Mouse (Mus musculus): ENCODE results near the gene Sval1. TPM values are rescaled to one million over a fixed set of nuclear protein-coding genes. Genes with fewer than 3 reads are reported as not detected.

Sval1 gene
- total and polyA plus RNA-seq, 3 experiments = not detected

DNA sequence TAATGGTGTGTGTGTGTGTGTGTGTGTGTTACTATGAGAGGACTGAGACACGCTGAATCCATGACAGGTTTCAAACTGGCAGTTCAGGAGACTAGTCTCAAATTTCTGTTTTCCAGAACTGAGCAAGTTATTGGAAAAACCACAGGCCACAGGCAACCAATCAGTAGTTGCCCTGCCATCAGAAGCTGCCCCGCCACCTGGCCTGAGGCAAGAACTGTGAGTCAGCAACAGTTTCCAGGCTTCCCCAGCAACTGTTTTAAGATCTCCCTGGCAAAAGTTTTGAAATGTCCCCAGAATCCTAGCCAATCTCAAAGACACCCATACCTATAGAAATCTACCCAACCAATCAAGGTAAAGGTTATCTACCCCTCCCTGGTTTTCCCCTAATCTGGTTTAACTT is 36.5 kb upstream of the Sval1 start:
- TF ChIP-seq SIN3A (IDR thresholded peaks at IDR 0.05; ENCODE audit: low read length) (no peak), USF1 (IDR thresholded peaks at IDR 0.05; ENCODE audit: low read depth, low read length) (no peak), POLR2A (IDR thresholded peaks at IDR 0.05; ENCODE audit: low read depth, low read length) (no peak), CTCF (conservative IDR thresholded peaks at IDR 0.05 in 1 of 2, IDR thresholded peaks at IDR 0.05 in 1 of 2; ENCODE audit: low read depth in 2 of 2, low read length in 2 of 2) (no peak), HCFC1 (IDR thresholded peaks at IDR 0.05; ENCODE audit: low read depth, low read length) (no peak), MEF2A (IDR thresholded peaks at IDR 0.05; ENCODE audit: borderline replicate concordance, low read depth, low read length) (no peak), ETS1 (conservative IDR thresholded peaks at IDR 0.05; ENCODE audit: low read depth, low read length) (no peak), TBP (conservative IDR thresholded peaks at IDR 0.05; ENCODE audit: low read depth, low read length) (no peak), MAX (IDR thresholded peaks at IDR 0.05; ENCODE audit: low read length) (no peak), UBTF (IDR thresholded peaks at IDR 0.05; ENCODE audit: low read depth, low read length) (no peak), IRF4 (IDR thresholded peaks at IDR 0.05; ENCODE audit: low read depth, low read length) (no peak), MXI1 (IDR thresholded peaks at IDR 0.05; ENCODE audit: low read depth, low read length) (no peak), CHD2 (IDR thresholded peaks at IDR 0.05; ENCODE audit: low read length) (no peak)
- H3K4me2 ChIP-seq (ENCODE audit: insufficient read depth, low read depth, poor library complexity, severe bottlenecking) = no peak overlapping the region
- DNase-seq (ENCODE audit: extremely low read depth) = peak; percentile 39
- H3K79me2 ChIP-seq (replicated peaks; ENCODE audit: control insufficient read depth, extremely low read depth, insufficient read depth, poor library complexity, severe bottlenecking) = no peaks in the 10 kb centered on the region
- in situ Hi-C loops (cut with MboI; ENCODE audit: low pct_ligation_motif_present, low pct_unique_long_range_greater_than_20kb, low sequenced_read_pairs) = no loop called here
- H3K9ac ChIP-seq (ENCODE audit: insufficient read depth, low read depth) = no peak overlapping the region
- H3K4me1 ChIP-seq (ENCODE audit: control insufficient read depth in 1 of 2, insufficient read depth in 2 of 2) = peaks cover 0 to 23% of the 10 kb centered on the region in 2 experiments; a peak in 2 of 4 replicates
- no peak overlapping the region for H3K27ac ChIP-seq (ENCODE audit: insufficient read depth, low read depth)
- no peak overlapping the region for H3K4me3 ChIP-seq (replicated peaks in 1 of 3; ENCODE audit: low read depth in 2 of 3, low read length in 2 of 3, poor library complexity in 1 of 3)
- dilution Hi-C loops (cut with MboI; ENCODE audit: extremely low pct_ligation_motif_present, extremely low pct_unique_long_range_greater_than_20kb, low sequenced_read_pairs) = no loop called here
- H3K27me3 ChIP-seq (replicated peaks) = no peaks in the 10 kb centered on the region
- no peaks in the 10 kb centered on the region for H3K36me3 ChIP-seq (replicated peaks in 1 of 2; ENCODE audit: control insufficient read depth in 1 of 2, insufficient read depth in 1 of 2, low read length in 1 of 2)
- H3K9me3 ChIP-seq (replicated peaks; ENCODE audit: low read length) = no peaks in the 10 kb centered on the region

DNA sequence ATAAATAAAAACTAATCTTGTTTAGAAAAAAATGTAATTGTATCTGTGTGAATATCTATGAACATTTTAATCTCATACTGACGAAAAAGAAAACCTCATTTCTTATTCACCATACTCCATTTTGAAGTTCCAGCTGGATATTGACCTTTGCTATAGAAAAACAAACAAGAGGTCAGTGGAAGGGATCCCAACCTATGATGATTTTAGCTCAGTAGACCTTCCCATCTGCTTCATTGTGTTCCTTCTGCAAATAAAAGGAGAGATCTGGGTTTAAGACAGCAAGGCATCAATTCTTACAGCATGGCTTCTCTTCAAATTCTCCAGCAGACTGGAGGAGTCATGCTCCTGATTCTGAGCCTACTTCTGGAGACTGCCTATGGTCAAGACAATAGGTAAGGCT is 16.4 kb downstream of the Sval1 start, which contains the start of gene Sval3:
Gene Sval3, plus strand, starts transcription at position 301 of the 400 bp plus-strand sequence.
- Histone ChIP-seq H3K27me3 (replicated peaks) (no peaks in the 10 kb centered on the region), H3K36me3 (replicated peaks in 1 of 2; ENCODE audit: control insufficient read depth in 1 of 2, insufficient read depth in 1 of 2, low read length in 1 of 2) (no peaks in the 10 kb centered on the region), H3K4me3 (replicated peaks in 1 of 3; ENCODE audit: low read depth in 2 of 3, low read length in 2 of 3, poor library complexity in 1 of 3) (no peak within 1 kb of the TSS), H3K79me2 (replicated peaks; ENCODE audit: control insufficient read depth, extremely low read depth, insufficient read depth, poor library complexity, severe bottlenecking) (no peaks in the 10 kb centered on the region), H3K9me3 (replicated peaks; ENCODE audit: low read length) (no peaks in the 10 kb centered on the region), H3K27ac (ENCODE audit: insufficient read depth, low read depth) (no peak within 1 kb of the TSS), H3K9ac (ENCODE audit: insufficient read depth, low read depth) (no peak within 1 kb of the TSS), H3K4me1 (ENCODE audit: control insufficient read depth in 1 of 2, insufficient read depth in 2 of 2) (peaks cover 0 to 3% of the 10 kb centered on the region in 2 experiments; a peak in 2 of 4 replicates), H3K4me2 (ENCODE audit: insufficient read depth, low read depth, poor library complexity, severe bottlenecking) (no peak within 1 kb of the TSS)
- TF ChIP-seq TCF12 (IDR thresholded peaks at IDR 0.05; ENCODE audit: low read depth, low read length) (no peak), ZMIZ1 (IDR thresholded peaks at IDR 0.05; ENCODE audit: low read depth, low read length) (no peak), EP300 (IDR thresholded peaks at IDR 0.05; ENCODE audit: low read length) (no peak), POLR2AphosphoS2 (IDR thresholded peaks at IDR 0.05; ENCODE audit: low read depth, low read length) (no peak), JUND (conservative IDR thresholded peaks at IDR 0.05; ENCODE audit: low read depth, low read length) (no peak), CHD2 (IDR thresholded peaks at IDR 0.05; ENCODE audit: low read length) (no peak), GABPA (IDR thresholded peaks at IDR 0.05; ENCODE audit: insufficient replicate concordance, low read depth, low read length) (no peak), BHLHE40 (IDR thresholded peaks at IDR 0.05; ENCODE audit: low read depth, low read length) (no peak)
- dilution Hi-C loops (cut with MboI; ENCODE audit: extremely low pct_ligation_motif_present, extremely low pct_unique_long_range_greater_than_20kb, low sequenced_read_pairs) = no loop called here
- DNase-seq (ENCODE audit: extremely low read depth) = no peak
- in situ Hi-C loops (cut with MboI; ENCODE audit: low pct_ligation_motif_present, low pct_unique_long_range_greater_than_20kb, low sequenced_read_pairs) = no loop called here

Other genes with a start within 250 kb of the Sval1 start
- gene Kel, start 247.3 kb upstream of the Sval1 start, total RNA-seq (2012; rRNA removed) = not detected in 2 replicates
- gene Kel, start 247.3 kb upstream of the Sval1 start, total RNA-seq (2014; rRNA removed) = not detected in 2 replicates
- gene Kel, start 247.3 kb upstream of the Sval1 start, polyA plus RNA-seq (2012; ENCODE audit: insufficient read length, low read depth) = not detected in 2 replicates
- not detected in 2 replicates for gene Olfr459, start 176.5 kb upstream of the Sval1 start, total RNA-seq (2012; rRNA removed)
- gene Olfr459, start 176.5 kb upstream of the Sval1 start, total RNA-seq (2014; rRNA removed) = not detected in 2 replicates
- gene Olfr459, start 176.5 kb upstream of the Sval1 start, polyA plus RNA-seq (2012; ENCODE audit: insufficient read length, low read depth) = not detected in 2 replicates
- gene Pip, start 104.1 kb upstream of the Sval1 start, total RNA-seq (2012; rRNA removed) = not detected in 2 replicates
- not detected in 2 replicates for gene Pip, start 104.1 kb upstream of the Sval1 start, total RNA-seq (2014; rRNA removed)
- gene Pip, start 104.1 kb upstream of the Sval1 start, polyA plus RNA-seq (2012; ENCODE audit: insufficient read length, low read depth) = not detected in 2 replicates
- not detected in 2 replicates for gene Sval2, start 98.6 kb upstream of the Sval1 start, total RNA-seq (2012; rRNA removed)
- gene Sval2, start 98.6 kb upstream of the Sval1 start, total RNA-seq (2014; rRNA removed) = not detected in 2 replicates
- not detected in 2 replicates for gene Sval2, start 98.6 kb upstream of the Sval1 start, polyA plus RNA-seq (2012; ENCODE audit: insufficient read length, low read depth)
- not detected in 2 replicates for gene Sval3, start 16.5 kb downstream of the Sval1 start, total RNA-seq (2012; rRNA removed)
- gene Sval3, start 16.5 kb downstream of the Sval1 start, total RNA-seq (2014; rRNA removed) = not detected in 2 replicates
- gene Sval3, start 16.5 kb downstream of the Sval1 start, polyA plus RNA-seq (2012; ENCODE audit: insufficient read length, low read depth) = not detected in 2 replicates
- not detected in 2 replicates for gene Sva, start 86.8 kb downstream of the Sval1 start, total RNA-seq (2012; rRNA removed)
- not detected in 2 replicates for gene Sva, start 86.8 kb downstream of the Sval1 start, total RNA-seq (2014; rRNA removed)
- not detected in 2 replicates for gene Sva, start 86.8 kb downstream of the Sval1 start, polyA plus RNA-seq (2012; ENCODE audit: insufficient read length, low read depth)
- gene Tas2r139, start 189.3 kb downstream of the Sval1 start, total RNA-seq (2012; rRNA removed) = not detected in 2 replicates
- gene Tas2r139, start 189.3 kb downstream of the Sval1 start, total RNA-seq (2014; rRNA removed) = not detected in 2 replicates
- gene Tas2r139, start 189.3 kb downstream of the Sval1 start, polyA plus RNA-seq (2012; ENCODE audit: insufficient read length, low read depth) = not detected in 2 replicates

Data from CH12.LX (cell line).